Mouse (Mus musculus) hindlimb bud, embryonic 11.5 days (tissue): Measurements from ENCODE around the gene Prrt4.

Experiments
- DNase-seq: peaks from one replicate; pipeline ENCODE4 v3.0.0-alpha.2; 2012; ENCODE audit warnings: low read depth, low spot score; ENCODE audit errors: extremely low spot score

Gene Prrt4

DNA sequence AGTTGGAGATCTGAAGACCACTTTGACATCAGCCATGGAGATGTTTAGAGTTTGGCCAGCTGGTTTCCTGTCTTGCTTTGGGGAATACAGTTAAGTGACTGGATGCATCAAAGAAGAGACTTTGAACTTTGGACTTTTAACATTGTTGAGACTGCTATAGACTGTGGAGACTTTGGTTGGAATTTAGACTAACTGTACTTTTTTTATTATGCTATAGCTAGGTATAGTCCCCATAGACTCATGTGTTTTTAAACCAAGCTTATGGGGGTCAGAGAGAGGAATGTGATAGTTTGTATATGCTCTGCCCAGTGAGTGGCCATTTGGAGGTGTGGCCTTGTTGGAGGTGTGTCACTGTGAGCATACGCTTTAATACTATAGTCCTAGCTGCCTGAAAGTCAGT is 29.4 kb downstream of the Prrt4 start:
- DNase-seq, result no peak

DNA sequence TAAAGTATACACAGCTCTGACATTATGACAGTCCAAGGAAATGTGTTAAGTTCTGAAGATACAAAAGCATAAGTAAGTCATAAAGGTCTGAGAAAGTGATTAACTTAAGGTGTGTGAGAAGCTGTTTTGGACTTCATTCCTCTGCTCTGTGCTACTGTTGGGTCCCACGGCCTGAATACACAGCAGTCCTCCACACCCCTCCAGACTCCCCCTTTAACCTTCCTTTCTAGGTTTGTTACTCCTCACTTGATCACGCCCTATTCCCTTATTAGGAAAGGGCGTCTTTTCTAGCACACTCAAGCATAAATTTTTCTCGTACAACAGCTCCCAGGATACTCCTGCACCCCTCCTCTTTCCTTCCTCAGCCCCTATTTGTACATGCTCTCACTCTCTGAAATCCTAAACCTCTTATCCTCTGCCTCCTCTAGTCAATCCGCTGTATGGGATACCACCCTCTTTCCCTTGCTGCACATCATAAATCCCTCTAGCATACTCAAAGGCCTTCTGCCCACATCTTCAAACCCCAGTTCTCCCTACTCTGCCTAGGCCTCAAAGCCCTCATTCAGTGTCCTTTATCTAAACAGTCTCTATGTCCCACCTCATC is 31.9 kb downstream of the Prrt4 start:
- no peak for DNase-seq

DNA sequence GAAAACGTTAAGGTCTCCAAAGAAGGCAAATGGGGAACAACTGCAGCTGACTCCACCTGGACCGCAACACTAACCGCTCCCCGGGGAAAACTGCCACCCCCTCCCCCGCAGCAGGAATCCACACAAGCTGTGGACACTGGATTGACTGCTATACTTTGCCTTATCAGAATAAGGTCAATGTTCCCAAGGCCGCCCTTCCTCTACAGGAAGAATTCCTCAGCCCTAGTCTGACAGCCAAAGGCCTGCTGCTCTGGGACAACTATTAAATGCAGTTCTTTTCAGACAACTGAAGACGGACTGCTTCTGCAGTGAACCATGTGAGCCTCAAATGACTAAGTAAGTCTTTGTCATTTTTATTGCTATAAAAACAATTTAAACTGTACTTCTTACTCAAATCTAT is 32.7 kb downstream of the Prrt4 start:
- no peak for DNase-seq

DNA sequence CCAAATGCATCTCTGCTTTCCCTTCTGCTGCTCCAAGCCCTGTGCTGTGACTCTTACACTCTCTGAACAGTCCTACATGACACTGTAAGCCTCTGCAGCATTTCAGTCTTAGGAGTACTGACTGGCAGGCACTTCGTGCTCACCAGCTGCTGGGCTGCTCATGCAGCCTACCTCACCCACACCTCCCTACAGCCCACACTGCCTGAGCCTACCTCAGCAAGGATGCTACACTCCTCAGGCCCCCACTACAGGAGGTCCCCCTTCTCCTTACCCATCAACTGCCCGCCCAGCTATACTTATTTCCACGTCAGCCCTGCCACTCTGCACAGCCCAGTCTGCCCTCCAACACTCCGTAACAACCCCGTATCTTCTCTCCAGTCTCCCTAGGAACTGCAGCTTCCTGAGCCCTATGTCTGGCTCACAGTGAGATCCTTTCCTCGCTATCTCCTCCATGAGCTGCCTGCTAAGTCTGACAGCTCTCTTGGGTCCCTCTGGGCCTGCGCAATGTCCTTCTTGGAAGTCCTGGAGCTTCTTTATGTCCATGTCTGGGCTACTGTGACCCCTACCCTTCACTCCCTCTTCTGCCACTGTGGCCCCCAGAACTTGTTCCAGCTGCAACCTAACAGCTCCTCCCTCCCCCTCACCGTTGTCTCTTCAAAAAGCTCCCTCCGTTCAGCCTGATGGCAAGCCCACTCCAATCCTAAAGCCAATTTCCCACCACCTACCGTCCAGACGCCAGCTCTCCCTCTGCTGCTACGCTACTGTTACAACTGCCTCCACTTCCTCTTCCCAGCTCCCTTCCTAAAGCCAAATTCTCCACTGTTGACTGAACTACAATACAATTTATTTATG is 33.7 kb downstream of the Prrt4 start:
- no peak for DNase-seq

DNA sequence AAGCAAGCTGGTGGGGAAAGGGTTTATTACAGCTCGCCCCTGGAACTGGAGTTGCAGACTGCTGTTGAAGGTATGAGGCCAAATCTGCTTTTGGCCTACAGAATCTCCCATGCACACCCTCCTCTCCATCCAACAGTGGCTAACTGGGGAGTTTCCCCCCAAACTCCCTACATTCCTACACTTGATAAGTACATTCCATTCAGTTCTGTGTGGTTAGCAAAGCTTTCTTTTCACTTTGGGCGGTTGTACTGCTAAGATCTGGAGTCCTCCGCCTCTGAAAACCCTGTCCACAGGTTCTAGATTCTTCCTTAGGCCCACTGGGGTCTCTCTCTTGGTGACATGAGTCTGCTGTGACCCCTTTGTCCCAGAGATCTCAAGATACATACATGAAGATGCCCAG is 34.4 kb downstream of the Prrt4 start:
- no peak for DNase-seq

DNA sequence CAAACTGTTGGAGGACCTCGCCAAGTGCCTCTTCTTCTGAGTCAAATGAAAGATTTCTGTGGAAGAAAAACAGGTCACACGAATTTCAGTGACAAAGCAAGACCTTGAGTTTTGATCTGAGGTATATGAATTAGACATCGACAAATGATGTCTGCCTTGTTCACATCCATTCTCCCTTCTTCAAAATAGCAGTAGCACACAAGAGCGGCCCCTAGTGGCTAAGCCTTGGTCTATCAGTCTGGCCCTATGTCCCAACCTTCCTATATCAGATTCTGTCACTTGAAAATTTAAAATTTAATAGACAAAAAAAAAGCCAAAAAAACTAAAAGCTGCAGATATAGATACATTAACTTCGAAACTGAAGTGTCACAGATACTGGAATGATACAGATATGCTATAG is 35.8 kb downstream of the Prrt4 start:
- no peak for DNase-seq

DNA sequence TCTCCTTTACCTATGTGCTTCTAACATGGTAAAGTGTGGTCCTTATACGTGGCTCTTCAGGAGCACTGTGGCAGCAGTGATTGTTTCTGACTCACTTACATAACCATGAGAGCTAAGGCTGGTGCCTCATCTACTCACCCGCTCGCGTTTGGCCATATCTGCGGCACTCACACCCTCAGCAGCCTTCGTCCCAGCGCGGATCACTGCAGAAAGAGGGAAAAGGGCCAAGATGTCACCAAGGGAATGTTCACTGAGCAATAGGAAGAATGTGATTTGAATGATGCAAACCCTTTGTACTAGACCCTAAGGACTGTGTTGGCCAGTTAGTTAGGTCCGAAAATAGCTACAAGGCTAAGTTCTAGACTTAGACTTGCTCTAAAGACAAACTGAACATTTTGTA is 41.9 kb downstream of the Prrt4 start:
- DNase-seq, result no peak

DNA sequence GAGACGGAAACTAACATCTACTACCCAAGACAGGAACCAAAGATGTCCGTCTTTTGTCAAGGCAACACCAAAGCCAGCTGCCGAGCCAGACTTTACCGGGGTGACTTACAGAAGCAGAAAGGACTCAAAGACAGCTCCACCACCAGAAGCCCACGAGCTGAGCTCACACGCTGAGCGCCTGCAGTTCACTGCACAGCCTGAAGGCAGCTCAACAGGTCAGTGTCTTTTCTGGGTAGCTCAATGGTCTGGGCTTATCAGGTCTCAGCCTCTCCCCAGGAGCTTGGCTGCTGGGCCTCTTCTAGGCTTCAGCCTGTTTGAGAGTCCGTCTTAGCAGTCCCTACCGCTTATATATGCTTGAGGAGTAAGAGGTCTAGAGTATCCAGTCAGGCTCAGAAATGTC is 46.3 kb downstream of the Prrt4 start:
- no peak for DNase-seq

DNA sequence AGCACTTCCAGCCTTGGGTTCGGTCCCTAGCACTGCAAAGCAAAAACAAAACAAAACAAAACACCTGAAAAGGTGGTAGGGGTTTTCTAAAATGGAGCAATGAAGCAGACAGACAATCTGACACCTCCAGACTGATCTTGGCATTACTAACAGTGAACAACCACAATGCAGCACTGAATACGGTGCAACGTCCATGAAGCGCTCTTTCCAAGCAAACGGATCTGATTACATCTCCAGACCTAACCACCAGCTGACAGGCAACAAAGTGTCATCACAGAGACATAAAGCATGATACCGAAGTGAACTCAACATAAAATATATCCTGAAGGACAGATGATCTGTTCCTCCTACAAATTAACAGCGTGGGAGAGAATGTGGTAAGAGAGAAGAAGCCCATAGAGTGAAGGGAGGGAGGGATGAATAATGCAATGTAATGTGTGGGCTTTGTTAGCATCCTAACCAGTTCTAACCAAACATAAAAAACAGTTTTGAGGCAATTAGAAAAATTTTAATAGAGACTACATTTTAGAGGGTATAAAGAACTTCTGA is 52.4 kb downstream of the Prrt4 start:
- no peak for DNase-seq

DNA sequence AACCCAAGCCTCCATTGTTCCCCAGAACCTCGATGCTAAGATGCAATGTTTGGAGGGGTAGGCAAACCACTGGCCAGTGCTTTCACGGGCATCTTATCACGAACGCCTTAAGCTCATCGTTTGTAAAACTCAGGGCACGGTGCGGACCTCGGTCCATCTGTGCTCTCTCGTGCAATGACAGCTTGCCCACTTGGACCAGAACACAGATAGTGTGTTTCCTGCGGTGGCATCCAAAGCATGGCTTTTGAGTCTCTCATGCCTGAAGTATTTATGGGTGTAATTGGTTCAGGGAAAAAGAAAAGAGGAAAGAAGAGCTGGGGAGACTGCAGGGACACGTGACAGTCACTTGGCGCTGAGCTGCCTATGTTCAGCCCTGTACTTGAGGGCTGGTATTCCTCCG is 59.4 kb downstream of the Prrt4 start:
- no peak for DNase-seq
